Mouse (Mus musculus) embryonic facial prominence, embryonic 11.5 days (tissue): Measurements from ENCODE around the gene Tcf7l2. TPM values are rescaled to one million over a fixed set of nuclear protein-coding genes. Genes with fewer than 3 reads are reported as not detected.

Experiments
- ATAC-seq: fragments of 200-750 bp; cut with Nextera tagmentation; replicated peaks from 2 replicates; pipeline ENCODE4 v1.8.0; 2017; ENCODE audit warnings: low read depth; ENCODE audit not compliant: insufficient number of reproducible peaks, low FRiP score, low TSS enrichment
- DNase-seq: peaks from one replicate; pipeline ENCODE4 v3.0.0-alpha.2; 2015; ENCODE audit warnings: low spot score
- H3K27ac ChIP-seq: fragments of 300-500 bp; sonication (generic); replicated peaks from 2 replicates; pipeline ENCODE4 v1.5.1; 2014; ENCODE audit warnings: mild to moderate bottlenecking, low read depth, low read length, control low read depth
- H3K27me3 ChIP-seq: fragments of 300-500 bp; sonication (generic); 2 replicates; pipeline ENCODE4 v1.6.1; 2014; ENCODE audit warnings: mild to moderate bottlenecking, low read length, moderate library complexity, mixed read lengths; ENCODE audit not compliant: control insufficient read depth, insufficient read depth
- H3K36me3 ChIP-seq: fragments of 300-500 bp; sonication (generic); replicated peaks from 2 replicates; pipeline ENCODE4 v1.6.1; 2014; ENCODE audit warnings: low read depth, mild to moderate bottlenecking, low read length, moderate library complexity, mixed read lengths; ENCODE audit not compliant: control insufficient read depth, insufficient read depth
- H3K4me1 ChIP-seq: fragments of 300-500 bp; sonication (generic); 2 replicates; pipeline ENCODE4 v1.6.1; 2014; ENCODE audit warnings: low read length, mixed read lengths; ENCODE audit not compliant: control insufficient read depth, insufficient read depth
- H3K4me2 ChIP-seq: fragments of 300-500 bp; sonication (generic); 2 replicates; pipeline ENCODE4 v1.6.1; 2014; ENCODE audit warnings: low read depth, mild to moderate bottlenecking, control low read depth, low read length, moderate library complexity
- H3K4me3 ChIP-seq: fragments of 300-500 bp; sonication (generic); 2 replicates; pipeline ENCODE4 v1.5.1; 2014; ENCODE audit warnings: low read depth, low read length, control low read depth
- H3K9ac ChIP-seq: fragments of 300-500 bp; sonication (generic); replicated peaks from 2 replicates; pipeline ENCODE4 v1.6.1; 2014; ENCODE audit warnings: mild to moderate bottlenecking, control low read depth, low read length
- H3K9me3 ChIP-seq: fragments of 300-500 bp; sonication (generic); replicated peaks from 2 replicates; pipeline ENCODE4 v1.6.1; 2016; ENCODE audit warnings: mild to moderate bottlenecking, low read length, inconsistent platforms, mixed read lengths; ENCODE audit not compliant: control insufficient read depth
- WGBS: fragments of 180-500 bp; shearing (Covaris S2); extraction: QIAGEN DNeasy Blood & Tissue Kit; methylation state at CpG from one replicate; pipeline ENCODE4 v1.1.7; 2014; 5-methylcytosine and 5-hydroxymethylcytosine counted together
- polyA plus RNA-seq: library from polyadenylated mRNA; unstranded; fragments of >200 nt; fragmentation: Nextera tagmentation; extraction: Ambion mirVana; gene quantifications from 2 replicates; pipeline ENCODE4 v1.2.1, GENCODE M21; 2014

Tcf7l2 gene
- polyA plus RNA-seq, 1 experiment from 2014 or later = 107 TPM

- Histone ChIP-seq H3K9ac (no peak overlapping the region), H3K27me3 (no peaks in the 10 kb centered on the region), H3K4me3 (no peak overlapping the region), H3K27ac (peak overlapping the region; percentile 49), H3K36me3 (no peaks in the 10 kb centered on the region; the same call in 1 of the 2 replicates), H3K9me3 (no peaks in the 10 kb centered on the region), H3K4me1 (peaks cover 8% of the 10 kb centered on the region), H3K4me2 (no peak overlapping the region)
- DNase-seq (peak; percentile 78), ATAC-seq (no peak)
- 5% methylated on average over 9 of the region's 9 CpGs for WGBS
These were observed 96.3 kb downstream of the Tcf7l2 start for GRCm38 (mm10) chr19:55837924-55838323.

DNA sequence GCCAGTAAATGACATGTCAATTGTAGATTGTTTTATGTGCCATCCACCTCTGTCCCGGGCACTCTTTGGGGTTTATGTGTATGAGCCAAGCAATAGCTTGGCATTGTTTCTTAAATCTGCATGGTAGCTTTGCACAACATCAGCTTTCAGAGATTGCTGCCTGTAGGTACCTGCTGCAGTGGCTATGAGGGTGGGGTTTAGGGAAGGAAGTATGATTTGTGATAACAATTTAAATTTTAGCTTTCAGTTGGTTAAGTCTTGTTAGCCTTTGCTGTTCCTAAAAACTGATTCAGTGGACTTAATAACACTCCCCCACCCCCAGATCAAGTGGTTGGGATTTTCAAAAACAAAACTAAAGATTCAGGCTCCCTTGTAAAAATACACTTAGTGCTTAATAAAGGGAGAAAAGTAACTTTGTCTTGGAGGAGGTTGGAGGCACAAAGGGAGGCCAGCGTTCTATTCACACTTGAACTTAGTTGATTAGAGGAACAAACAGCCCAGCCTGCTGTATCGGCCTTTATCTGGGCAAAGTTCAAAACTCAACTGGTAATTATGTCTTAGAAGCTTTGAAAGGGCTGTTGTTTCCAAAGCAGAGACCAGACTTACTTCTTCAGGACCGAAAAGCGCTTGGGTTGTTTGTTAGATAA, 96.9 kb downstream of the Tcf7l2 start:
- Histone ChIP-seq H3K9ac (no peak overlapping the region), H3K4me1 (peaks cover 8% of the 10 kb centered on the region), H3K4me3 (no peak overlapping the region), H3K27me3 (no peaks in the 10 kb centered on the region), H3K4me2 (no peak overlapping the region), H3K27ac (peak overlapping the region; percentile 49), H3K36me3 (no peaks in the 10 kb centered on the region; the same call in 1 of the 2 replicates), H3K9me3 (no peaks in the 10 kb centered on the region)
- WGBS = 29% methylated on average over 5 of the region's 5 CpGs
- DNase-seq = no peak
- ATAC-seq = no peak

DNA sequence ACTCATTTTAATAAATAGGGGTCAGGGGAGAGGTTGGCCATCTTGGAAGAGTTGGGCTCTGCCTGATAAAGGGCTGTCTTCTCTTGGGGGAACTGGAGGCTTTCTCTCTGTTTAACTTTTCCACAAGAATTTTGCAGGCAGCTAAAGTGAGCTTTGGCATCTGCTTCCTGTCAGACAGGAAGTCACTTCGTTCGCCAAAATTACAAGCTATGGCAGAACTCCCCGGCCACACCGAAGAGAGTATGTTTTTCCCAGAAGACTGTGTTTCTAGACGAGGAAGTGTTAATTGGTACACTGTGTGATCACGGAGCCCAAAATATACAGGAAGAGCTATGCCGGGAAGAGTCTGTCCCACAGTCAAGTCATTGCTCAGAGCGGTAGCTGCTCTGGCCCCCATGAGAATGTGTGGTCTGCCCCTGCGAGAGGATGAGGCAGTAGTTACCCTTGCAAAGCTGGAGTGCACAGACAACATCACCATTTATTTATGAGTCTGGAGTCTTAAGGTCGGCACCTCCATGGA, 97.5 kb downstream of the Tcf7l2 start:
- DNase-seq = no peak
- Histone ChIP-seq H3K9ac (no peak overlapping the region), H3K4me2 (no peak overlapping the region), H3K9me3 (no peaks in the 10 kb centered on the region), H3K27ac (peak overlapping the region; percentile 59; the same call in 1 of the 2 replicates), H3K36me3 (no peaks in the 10 kb centered on the region), H3K27me3 (no peaks in the 10 kb centered on the region), H3K4me1 (peaks cover 8% of the 10 kb centered on the region), H3K4me3 (no peak overlapping the region)
- no peak for ATAC-seq
- WGBS = 27% methylated on average over 10 of the region's 10 CpGs

DNA sequence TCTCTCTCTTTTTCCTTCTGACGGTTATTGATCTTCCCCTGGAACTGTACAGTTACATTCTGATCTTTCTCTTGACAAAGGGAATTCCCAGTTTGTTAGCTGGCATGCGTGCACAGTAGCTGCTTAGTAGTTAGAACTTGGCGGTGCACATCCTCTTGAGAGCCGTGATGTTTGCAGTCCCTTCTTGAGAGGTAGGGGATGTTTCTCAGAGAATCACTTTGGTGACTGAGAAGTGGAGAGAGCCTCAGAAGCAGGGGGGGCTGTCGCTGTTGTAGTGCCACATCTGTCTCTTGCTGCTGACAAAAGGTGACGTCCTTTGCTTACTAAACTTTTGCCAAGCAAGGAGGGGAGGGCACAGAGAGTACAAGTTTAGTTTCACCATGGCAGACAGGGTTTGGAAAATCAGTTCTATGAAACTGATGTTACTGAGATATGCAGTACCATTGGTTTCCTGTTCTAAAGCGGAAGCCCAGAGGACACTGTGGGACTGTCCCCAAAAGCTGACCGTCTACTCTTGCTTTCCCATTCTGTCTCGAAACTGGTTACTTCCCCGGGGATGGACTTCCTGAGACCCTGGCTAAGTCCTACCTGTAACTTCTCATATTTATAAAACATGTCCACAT, 99.0 kb downstream of the Tcf7l2 start:
- Histone ChIP-seq H3K27ac (no peak overlapping the region; the same call in 1 of the 2 replicates), H3K9me3 (no peaks in the 10 kb centered on the region), H3K36me3 (no peaks in the 10 kb centered on the region), H3K4me2 (no peak overlapping the region), H3K9ac (no peak overlapping the region), H3K4me1 (peaks cover 8% of the 10 kb centered on the region), H3K27me3 (no peaks in the 10 kb centered on the region), H3K4me3 (no peak overlapping the region)
- WGBS = 74% methylated on average over 10 of the region's 10 CpGs
- no peak for ATAC-seq
- no peak for DNase-seq

- WGBS = 68% methylated on average over 7 of the region's 7 CpGs
- DNase-seq (no peak), ATAC-seq (no peak)
- Histone ChIP-seq H3K4me1 (peaks cover 7% of the 10 kb centered on the region), H3K27ac (no peak overlapping the region), H3K9me3 (no peaks in the 10 kb centered on the region), H3K9ac (no peak overlapping the region), H3K4me3 (no peak overlapping the region), H3K27me3 (no peaks in the 10 kb centered on the region), H3K36me3 (no peaks in the 10 kb centered on the region), H3K4me2 (no peak overlapping the region)
These were observed 100.4 kb downstream of the Tcf7l2 start for GRCm38 (mm10) chr19:55842046-55842445.

GRCm38 (mm10) chr19:55843111-55843887, 101.7 kb downstream of the Tcf7l2 start:
- H3K4me2 ChIP-seq = no peak overlapping the region
- H3K27ac ChIP-seq = no peak overlapping the region
- ATAC-seq = no peak
- no peak overlapping the region for H3K4me3 ChIP-seq
- H3K9ac ChIP-seq = no peak overlapping the region
- peak; percentile 42 for DNase-seq
- WGBS = 73% methylated on average over 11 of the region's 11 CpGs
- no peaks in the 10 kb centered on the region for H3K27me3 ChIP-seq
- H3K9me3 ChIP-seq = no peaks in the 10 kb centered on the region
- peaks cover 3% of the 10 kb centered on the region; the same call in 1 of the 2 replicates for H3K4me1 ChIP-seq
- no peaks in the 10 kb centered on the region for H3K36me3 ChIP-seq

GRCm38 (mm10) chr19:55845702-55846101, 104.1 kb downstream of the Tcf7l2 start:
- Histone ChIP-seq H3K4me1 (no peaks in the 10 kb centered on the region; the same call in 1 of the 2 replicates), H3K4me2 (no peak overlapping the region), H3K27ac (no peak overlapping the region), H3K9ac (no peak overlapping the region), H3K36me3 (no peaks in the 10 kb centered on the region), H3K27me3 (no peaks in the 10 kb centered on the region), H3K9me3 (no peaks in the 10 kb centered on the region), H3K4me3 (no peak overlapping the region)
- ATAC-seq (no peak), DNase-seq (no peak)
- 84% methylated on average over 2 of the region's 2 CpGs for WGBS
